Mouse (Mus musculus): ENCODE results near the gene Gjc1. TPM values are rescaled to one million over a fixed set of nuclear protein-coding genes. Genes with fewer than 3 reads are reported as not detected.

Gene Gjc1
- total RNA-seq, 2 experiments from 2014 or later: 13.6 to 21.6 TPM

Other genes starting within 250 kb of the Gjc1 start
- gene Gm11627, start 240.2 kb downstream of the Gjc1 start, total RNA-seq (2021): under 1 TPM in 1 of 2 experiments, not detected in 1; 0.69 TPM
- gene Fzd2, start 215.3 kb downstream of the Gjc1 start, total RNA-seq (2021): 1 to 10 TPM; 3.1 to 4.2 TPM
- gene Meioc, start 156.0 kb downstream of the Gjc1 start, total RNA-seq (2021): not detected
- gene Ccdc43, start 121.9 kb downstream of the Gjc1 start, total RNA-seq (2021): 10 to 100 TPM; 29.2 to 29.5 TPM
- gene Adam11, start 58.3 kb downstream of the Gjc1 start, total RNA-seq (2021): 1 to 10 TPM; 2.7 to 3.4 TPM
- gene Higd1b, start 16.1 kb upstream of the Gjc1 start, total RNA-seq (2021): 1 to 10 TPM; 1.7 to 2.6 TPM
- 10 to 100 TPM; 79.9 to 87.2 TPM for gene Eftud2, start 61.3 kb upstream of the Gjc1 start, total RNA-seq (2021)
- under 1 TPM; 0.30 to 0.76 TPM for gene Ccdc103, start 61.5 kb upstream of the Gjc1 start, total RNA-seq (2021)
- gene Fam187a, start 65.5 kb upstream of the Gjc1 start, total RNA-seq (2021): not detected
- under 1 TPM; 0.10 to 0.66 TPM for gene Gfap, start 81.2 kb upstream of the Gjc1 start, total RNA-seq (2021)
- 1 to 10 TPM; 1.8 to 2.1 TPM for gene Kif18b, start 105.4 kb upstream of the Gjc1 start, total RNA-seq (2021)
- 10 to 100 TPM; 32.8 to 40.4 TPM for gene C1ql1, start 127.0 kb upstream of the Gjc1 start, total RNA-seq (2021)
- 100 to 1,000 TPM; 100 to 114 TPM for gene Nmt1, start 208.5 kb upstream of the Gjc1 start, total RNA-seq (2021)
- gene Dcakd, start 208.6 kb upstream of the Gjc1 start, total RNA-seq (2021): 10 to 100 TPM; 65.4 to 66.8 TPM